Mouse (Mus musculus): ENCODE measurements around the gene Pcsk2. TPM values are rescaled to one million over a fixed set of nuclear protein-coding genes. Genes with fewer than 3 reads are reported as not detected.

Gene Pcsk2
- polyA plus RNA-seq, 1 experiment from 2014 or later = not detected

DNA sequence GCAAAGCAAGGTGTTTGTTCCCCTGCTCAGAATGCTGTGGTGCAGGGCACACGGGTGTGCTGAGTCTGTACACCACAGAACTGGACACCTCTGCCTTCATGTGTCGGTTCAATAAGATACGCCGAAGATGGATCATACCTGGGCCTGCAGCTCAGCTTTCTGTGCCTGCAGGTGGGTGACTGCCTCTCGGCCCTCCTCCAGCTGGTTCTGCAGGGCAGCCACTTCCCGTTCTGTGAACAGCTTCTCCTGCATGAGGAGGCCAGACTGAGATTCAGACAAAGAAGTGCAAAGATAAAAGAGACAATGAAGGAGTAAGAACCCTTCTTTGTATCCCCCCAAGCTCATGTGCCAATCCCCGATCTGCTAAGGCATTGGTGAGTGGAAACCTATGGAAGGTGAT lies 295.6 kb downstream of the Pcsk2 start:
- Histone ChIP-seq H3K36me3 (replicated peaks; ENCODE audit: insufficient read depth, low read length) (no peaks in the 10 kb centered on the region), H3K27ac (ENCODE audit: low read depth) (no peak overlapping the region), H3K4me1 (ENCODE audit: insufficient read depth) (peaks cover 6% of the 10 kb centered on the region; the same call in 1 of the 2 replicates), H3K9me3 (ENCODE audit: low read length) (no peaks in the 10 kb centered on the region), H3K27me3 (ENCODE audit: insufficient read depth, low read length) (no peaks in the 10 kb centered on the region), H3K4me3 (ENCODE audit: low read depth, low read length) (no peak overlapping the region), H3K9ac (replicated peaks) (no peak overlapping the region), H3K4me2 (ENCODE audit: low read depth, low read length) (no peak overlapping the region; the same call in 1 of the 2 replicates)
- ATAC-seq (no peak), DNase-seq (no peak)
- TF ChIP-seq CTCF (IDR thresholded peaks at IDR 0.05; ENCODE audit: low read depth) (no peak), EP300 (IDR thresholded peaks at IDR 0.05; ENCODE audit: low read depth) (no peak)
- 78% methylated on average over 7 of the region's 7 CpGs for WGBS (ENCODE audit: insufficient replicate concordance)

DNA sequence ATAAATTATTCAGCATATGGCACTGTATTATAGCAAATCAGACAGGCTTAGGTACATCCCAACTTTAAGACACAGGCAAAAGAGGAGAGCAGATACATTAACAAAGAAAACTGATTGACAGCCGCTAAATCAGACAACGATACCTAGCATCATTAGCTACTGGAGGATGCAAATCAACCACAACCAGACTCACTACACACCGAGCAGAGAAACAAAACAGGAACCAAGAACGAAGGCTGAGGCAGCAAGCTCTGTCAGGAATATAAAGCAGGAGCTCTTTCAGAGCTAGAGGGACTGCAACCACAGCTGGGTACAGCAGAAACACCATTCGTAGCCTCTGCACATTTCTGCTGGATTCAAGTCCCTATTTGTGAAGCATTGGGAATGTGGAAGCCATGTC lies 298.8 kb downstream of the Pcsk2 start:
- DNase-seq (no peak), ATAC-seq (no peak)
- Histone ChIP-seq H3K36me3 (replicated peaks; ENCODE audit: insufficient read depth, low read length) (no peaks in the 10 kb centered on the region), H3K9ac (replicated peaks) (no peak overlapping the region), H3K27me3 (ENCODE audit: insufficient read depth, low read length) (no peaks in the 10 kb centered on the region), H3K27ac (ENCODE audit: low read depth) (no peak overlapping the region), H3K4me1 (ENCODE audit: insufficient read depth) (peaks cover 13% of the 10 kb centered on the region; the same call in 1 of the 2 replicates), H3K9me3 (ENCODE audit: low read length) (no peaks in the 10 kb centered on the region), H3K4me2 (ENCODE audit: low read depth, low read length) (no peak overlapping the region), H3K4me3 (ENCODE audit: low read depth, low read length) (no peak overlapping the region)
- TF ChIP-seq EP300 (IDR thresholded peaks at IDR 0.05; ENCODE audit: low read depth) (no peak), CTCF (IDR thresholded peaks at IDR 0.05; ENCODE audit: low read depth) (no peak)
- 48% methylated on average over 5 of the region's 5 CpGs for WGBS (ENCODE audit: insufficient replicate concordance)

DNA sequence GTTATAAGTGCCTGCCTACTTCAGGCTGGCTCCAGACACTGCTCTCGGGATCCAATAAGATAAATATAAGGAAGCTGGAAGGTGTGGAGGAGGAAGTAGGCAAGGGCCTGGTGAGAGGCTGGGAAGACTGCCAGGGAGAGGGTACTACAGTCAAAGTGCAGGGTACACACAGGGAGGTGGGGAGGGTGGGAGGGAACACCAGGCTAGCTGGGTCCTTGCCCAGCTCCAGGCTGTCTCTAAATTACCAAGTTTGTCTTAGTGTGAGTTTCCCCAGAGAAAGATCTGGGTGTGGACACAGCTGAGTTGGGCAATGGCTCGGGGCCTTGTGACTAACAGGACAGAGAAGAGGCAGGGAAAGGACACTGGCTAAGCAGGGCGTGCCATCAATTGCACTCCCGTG lies 300.8 kb downstream of the Pcsk2 start:
- H3K27ac ChIP-seq (ENCODE audit: low read depth) = no peak overlapping the region

DNA sequence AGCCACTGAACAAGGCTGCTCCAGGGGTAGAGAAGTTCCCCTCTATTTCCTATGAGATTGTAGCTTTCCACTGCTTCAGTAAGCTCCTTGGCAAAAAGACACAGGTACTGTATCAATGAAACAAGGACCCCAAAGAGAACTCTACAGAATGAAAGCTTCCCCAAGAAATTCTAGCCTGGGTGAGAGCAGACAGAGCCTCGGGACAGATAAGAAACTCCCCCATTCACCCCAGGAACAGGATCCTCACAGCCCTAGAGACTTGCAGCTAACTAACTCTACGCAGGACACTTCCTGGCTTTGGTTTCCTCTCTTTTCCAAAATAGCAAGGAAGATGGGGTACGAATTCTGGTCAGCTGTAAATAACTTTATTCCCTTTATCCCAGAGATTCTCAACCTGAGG lies 301.3 kb downstream of the Pcsk2 start:
- Histone ChIP-seq H3K36me3 (replicated peaks; ENCODE audit: insufficient read depth, low read length) (no peaks in the 10 kb centered on the region), H3K27ac (ENCODE audit: low read depth) (no peak overlapping the region), H3K27me3 (ENCODE audit: insufficient read depth, low read length) (no peaks in the 10 kb centered on the region), H3K4me1 (ENCODE audit: insufficient read depth) (peaks cover 18% of the 10 kb centered on the region), H3K9ac (replicated peaks) (no peak overlapping the region), H3K4me3 (ENCODE audit: low read depth, low read length) (no peak overlapping the region), H3K9me3 (ENCODE audit: low read length) (no peaks in the 10 kb centered on the region), H3K4me2 (ENCODE audit: low read depth, low read length) (peak overlapping the region; percentile 18; the same call in 1 of the 2 replicates)
- no peak for TF ChIP-seq EP300 (IDR thresholded peaks at IDR 0.05; ENCODE audit: low read depth)
- TF ChIP-seq CTCF (IDR thresholded peaks at IDR 0.05; ENCODE audit: low read depth) = no peak
- DNase-seq = no peak
- WGBS (ENCODE audit: insufficient replicate concordance) = 25% methylated on average over 3 of the region's 3 CpGs
- no peak for ATAC-seq

More for the DNA sequence above, 300.8 kb downstream of the Pcsk2 start:
- H3K9me3 ChIP-seq (ENCODE audit: low read length) = no peaks in the 10 kb centered on the region
- no peak overlapping the region for H3K9ac ChIP-seq (replicated peaks)
- ATAC-seq (peak; percentile 57; the same call in 1 of the 2 replicates), DNase-seq (peak; percentile 41)
- TF ChIP-seq CTCF (IDR thresholded peaks at IDR 0.05; ENCODE audit: low read depth) (no peak), EP300 (IDR thresholded peaks at IDR 0.05; ENCODE audit: low read depth) (no peak)
- no peak overlapping the region for H3K4me3 ChIP-seq (ENCODE audit: low read depth, low read length)
- H3K36me3 ChIP-seq (replicated peaks; ENCODE audit: insufficient read depth, low read length) = no peaks in the 10 kb centered on the region
- H3K27me3 ChIP-seq (ENCODE audit: insufficient read depth, low read length) = no peaks in the 10 kb centered on the region
- 44% methylated on average over 4 of the region's 4 CpGs for WGBS (ENCODE audit: insufficient replicate concordance)
- H3K4me1 ChIP-seq (ENCODE audit: insufficient read depth) = peaks cover 13% of the 10 kb centered on the region
- H3K4me2 ChIP-seq (ENCODE audit: low read depth, low read length) = peak overlapping the region; percentile 18; the same call in 1 of the 2 replicates

DNA sequence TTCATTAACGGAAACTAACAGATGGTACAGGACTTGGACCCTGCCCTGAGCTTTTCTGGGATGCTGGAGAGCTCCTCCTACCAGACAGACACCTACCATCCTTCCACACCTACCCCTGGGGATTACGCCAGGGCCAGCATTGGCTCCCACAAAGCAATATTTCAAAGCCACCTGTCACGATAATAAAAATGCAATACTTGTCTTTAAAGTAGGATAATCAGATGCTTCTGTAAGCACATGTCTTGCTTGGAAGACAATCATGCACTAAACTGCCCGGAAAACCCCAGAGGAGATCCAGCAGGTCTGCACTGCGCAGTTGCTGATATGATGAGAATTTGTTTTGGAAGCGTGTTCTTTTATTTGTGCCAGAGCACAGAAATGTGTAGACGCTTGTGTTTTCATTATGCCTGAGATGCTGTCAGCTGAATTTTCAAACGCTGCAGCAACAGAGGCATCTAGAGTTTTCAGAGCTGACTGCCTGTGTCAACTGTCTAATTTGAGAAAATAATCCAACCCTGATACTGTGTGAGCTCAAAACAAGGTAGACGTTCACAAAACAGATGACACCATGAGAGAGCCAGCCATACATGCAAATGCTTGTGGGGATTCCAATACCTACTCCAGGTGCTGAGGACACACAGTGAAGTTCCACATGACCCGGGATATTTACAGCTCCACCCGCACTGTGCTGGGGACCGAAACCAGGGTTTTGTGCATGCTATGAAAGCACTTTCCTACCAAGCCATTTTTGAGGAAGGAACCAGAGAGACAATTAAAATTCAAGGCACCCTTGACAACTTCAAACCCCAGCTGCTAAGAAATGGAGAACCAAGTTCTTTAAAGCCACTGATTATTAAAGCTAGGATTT lies 305.6 kb downstream of the Pcsk2 start:
- Histone ChIP-seq H3K9ac (replicated peaks) (no peak overlapping the region), H3K9me3 (ENCODE audit: low read length) (no peaks in the 10 kb centered on the region), H3K4me1 (ENCODE audit: insufficient read depth) (peaks cover 23% of the 10 kb centered on the region), H3K27ac (ENCODE audit: low read depth) (no peak overlapping the region), H3K27me3 (ENCODE audit: insufficient read depth, low read length) (no peaks in the 10 kb centered on the region), H3K4me2 (ENCODE audit: low read depth, low read length) (no peak overlapping the region), H3K36me3 (replicated peaks; ENCODE audit: insufficient read depth, low read length) (no peaks in the 10 kb centered on the region), H3K4me3 (ENCODE audit: low read depth, low read length) (no peak overlapping the region)
- no peak for ATAC-seq
- no peak for DNase-seq
- 69% methylated on average over 12 of the region's 12 CpGs for WGBS (ENCODE audit: insufficient replicate concordance)
- TF ChIP-seq CTCF (IDR thresholded peaks at IDR 0.05; ENCODE audit: low read depth) (no peak), EP300 (IDR thresholded peaks at IDR 0.05; ENCODE audit: low read depth) (no peak)

DNA sequence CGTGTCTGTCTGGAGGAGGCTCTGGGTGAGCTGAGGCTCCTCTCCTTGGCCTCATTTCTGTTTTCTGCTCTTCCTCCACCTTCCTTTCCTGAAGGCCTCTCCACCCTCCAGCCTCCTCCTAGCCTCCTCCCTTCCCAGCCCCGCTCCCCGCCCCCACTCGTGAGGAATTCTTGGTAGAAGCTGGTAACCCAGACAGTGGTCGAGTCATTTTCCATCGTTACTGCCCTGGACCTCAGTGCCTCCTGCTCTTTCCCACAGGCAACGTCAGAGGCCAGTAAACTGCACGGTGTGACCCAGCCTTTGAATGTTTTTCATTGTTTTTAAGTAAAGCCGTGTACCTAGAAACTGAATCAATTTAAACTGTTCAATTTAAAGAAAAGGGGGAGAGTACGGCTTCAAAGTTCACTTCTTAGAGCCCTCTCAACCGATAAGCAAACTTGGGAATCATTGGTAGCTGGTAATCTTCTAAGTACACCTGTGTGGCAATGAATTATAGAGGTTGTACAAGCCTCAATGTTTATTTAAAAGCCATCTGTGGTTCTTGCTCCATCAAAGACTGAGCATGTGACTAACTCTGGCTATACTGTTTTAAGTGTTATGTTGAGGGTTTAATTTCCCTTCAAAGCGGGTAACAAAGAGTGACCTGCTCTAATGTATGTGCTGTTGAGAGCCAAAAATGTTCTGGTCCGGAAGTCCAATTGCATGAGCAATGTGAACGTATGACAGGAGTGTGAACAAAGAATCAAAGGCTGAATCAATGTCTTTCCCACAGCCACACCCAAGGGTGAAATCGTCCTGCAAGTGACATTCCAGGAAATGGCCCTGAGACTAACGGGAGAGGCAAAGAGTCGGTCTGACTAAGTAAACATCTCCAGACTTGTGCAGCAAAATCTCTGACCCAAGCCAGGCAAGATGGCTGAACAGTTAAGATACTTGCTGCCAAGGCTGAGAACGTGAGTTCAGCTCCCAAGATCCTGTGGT lies 306.6 kb downstream of the Pcsk2 start:
- Histone ChIP-seq H3K4me1 (ENCODE audit: insufficient read depth) (peaks cover 15% of the 10 kb centered on the region), H3K36me3 (replicated peaks; ENCODE audit: insufficient read depth, low read length) (no peaks in the 10 kb centered on the region), H3K4me3 (ENCODE audit: low read depth, low read length) (no peak overlapping the region), H3K9ac (replicated peaks) (no peak overlapping the region), H3K27ac (ENCODE audit: low read depth) (no peak overlapping the region), H3K9me3 (ENCODE audit: low read length) (no peaks in the 10 kb centered on the region), H3K4me2 (ENCODE audit: low read depth, low read length) (no peak overlapping the region), H3K27me3 (ENCODE audit: insufficient read depth, low read length) (no peaks in the 10 kb centered on the region)
- DNase-seq (no peak), ATAC-seq (peak; percentile 73)
- WGBS (ENCODE audit: insufficient replicate concordance) = 48% methylated on average over 18 of the region's 18 CpGs
- no peak for TF ChIP-seq EP300 (IDR thresholded peaks at IDR 0.05; ENCODE audit: low read depth)
- no peak for TF ChIP-seq CTCF (IDR thresholded peaks at IDR 0.05; ENCODE audit: low read depth)
